Mouse (Mus musculus) mesoderm, embryonic 11.5 days (tissue): ENCODE measurements around the gene Gm4869.
A peak's percentile ranks its signal among the peaks of the same experiment; 100 is the strongest.

ENCODE experiments used
- DNase-seq: peaks from one replicate; pipeline ENCODE4 v3.0.0-alpha.2; 2012; ENCODE audit warnings: low read depth, low spot score

Gm4869 gene

GRCm38 (mm10) chr5:140521196-140521595 is 75.8 kb downstream of the Gm4869 start:
- DNase-seq = no peak

GRCm38 (mm10) chr5:140526754-140527153 is 81.3 kb downstream of the Gm4869 start:
- DNase-seq = no peak

- DNase-seq = peak; percentile 41
These were observed 92.8 kb downstream of the Gm4869 start for GRCm38 (mm10) chr5:140538111-140538683.

- DNase-seq = peak; percentile 79
These were observed 94.7 kb downstream of the Gm4869 start for GRCm38 (mm10) chr5:140540106-140540505.

GRCm38 (mm10) chr5:140542811-140543575 is 97.5 kb downstream of the Gm4869 start:
- no peak for DNase-seq
